Mouse (Mus musculus) MEL (cell line): ENCODE results near the gene Zfp398. TPM values are rescaled to one million over a fixed set of nuclear protein-coding genes. Genes with fewer than 3 reads are reported as not detected.

Source experiments
- DNase-seq: peaks from one replicate; pipeline ENCODE4 v3.0.0; 2011; ENCODE audit warnings: low read depth, low spot score
- H3K27ac ChIP-seq: 2 replicates; pipeline ENCODE4 v1.5.1; 2012; ENCODE audit warnings: low read depth, mild to moderate bottlenecking, control low read depth, low read length, moderate library complexity; ENCODE audit not compliant: control insufficient read depth
- H3K27me3 ChIP-seq, 2 experiments: fragments of 150-350 bp in 1 of 2; sonication (generic) in 1 of 2; 2 replicates each; pipeline ENCODE4 v1.6.1; 2012; ENCODE audit warnings: low read length in 2 of 2, mild to moderate bottlenecking in 2 of 2, improper control_type of control experiment in 1 of 2, moderate library complexity in 1 of 2; ENCODE audit not compliant: insufficient read depth in 2 of 2, control insufficient read depth in 1 of 2
- H3K36me3 ChIP-seq, 2 experiments: 2 replicates each; pipeline ENCODE4 v1.6.1; 2012 to 2014; ENCODE audit warnings: low read length in 2 of 2, improper control_type of control experiment in 1 of 2, inconsistent platforms in 1 of 2, mild to moderate bottlenecking in 1 of 2; ENCODE audit not compliant: insufficient read depth in 2 of 2, control insufficient read depth in 1 of 2
- H3K4me1 ChIP-seq, 2 experiments: fragments of 150-350 bp in 1 of 2; sonication (generic) in 1 of 2; 2 replicates each; pipeline ENCODE4 v1.6.1; 2012; ENCODE audit warnings: low read length in 2 of 2, improper control_type of control experiment in 1 of 2, mild to moderate bottlenecking in 1 of 2; ENCODE audit not compliant: insufficient read depth in 2 of 2, control insufficient read depth in 1 of 2
- H3K4me3 ChIP-seq, 2 experiments: fragments of 150-350 bp in 1 of 2; sonication (generic) in 1 of 2; 2 replicates each; pipeline ENCODE4 v1.5.1; 2012; ENCODE audit warnings: low read depth in 2 of 2, low read length in 2 of 2, mild to moderate bottlenecking in 2 of 2, moderate library complexity in 2 of 2, control low read depth in 1 of 2, improper control_type of control experiment in 1 of 2; ENCODE audit not compliant: control insufficient read depth in 1 of 2, insufficient read depth in 1 of 2
- H3K79me2 ChIP-seq: 2 replicates; pipeline ENCODE4 v1.6.1; 2012; ENCODE audit warnings: mild to moderate bottlenecking, low read length, moderate library complexity; ENCODE audit not compliant: control insufficient read depth, poor library complexity, insufficient read depth
- H3K9ac ChIP-seq: 2 replicates; pipeline ENCODE4 v1.6.1; 2012; ENCODE audit warnings: low read depth, mild to moderate bottlenecking, control low read depth, low read length, moderate library complexity; ENCODE audit not compliant: control insufficient read depth, poor library complexity, severe bottlenecking
- H3K9me3 ChIP-seq: fragments of 150-350 bp; sonication (generic); replicated peaks from 2 replicates; pipeline ENCODE4 v1.6.1; 2012; ENCODE audit warnings: mild to moderate bottlenecking, low read length, improper control_type of control experiment, moderate library complexity; ENCODE audit not compliant: insufficient read depth
- BHLHE40 ChIP-seq: IDR thresholded peaks from 2 replicates; pipeline ENCODE4 v1.6.1; 2012; ENCODE audit warnings: low read depth, mild to moderate bottlenecking, inconsistent platforms, low read length, improper control_type of control experiment, borderline replicate concordance
- EP300 ChIP-seq, 2 experiments: IDR thresholded peaks; 2 replicates each; pipeline ENCODE4 v1.6.1; 2011; ENCODE audit warnings: improper control_type of control experiment in 2 of 2, low read length in 2 of 2, low read depth in 1 of 2, mild to moderate bottlenecking in 1 of 2
- ETS1 ChIP-seq: IDR thresholded peaks from 2 replicates; pipeline ENCODE4 v1.6.1; 2012; ENCODE audit warnings: low read depth, mild to moderate bottlenecking, inconsistent platforms, low read length, improper control_type of control experiment, moderate library complexity
- GABPA ChIP-seq: IDR thresholded peaks from 2 replicates; pipeline ENCODE4 v1.6.1; 2012; ENCODE audit warnings: low read depth, mild to moderate bottlenecking, inconsistent platforms, low read length, improper control_type of control experiment, moderate library complexity
- GATA1 ChIP-seq: IDR thresholded peaks from 2 replicates; pipeline ENCODE4 v1.6.1; 2011; ENCODE audit warnings: low read depth, low read length, improper control_type of control experiment
- KAT2A ChIP-seq: conservative IDR thresholded peaks from 2 replicates; pipeline ENCODE4 v1.6.1; 2012; ENCODE audit warnings: low read depth, low read length, improper control_type of control experiment, inconsistent platforms
- MAFK ChIP-seq: IDR thresholded peaks from 2 replicates; pipeline ENCODE4 v1.6.1; 2011; ENCODE audit warnings: low read depth, mild to moderate bottlenecking, low read length, improper control_type of control experiment, borderline replicate concordance
- MAZ ChIP-seq: IDR thresholded peaks from 2 replicates; pipeline ENCODE4 v1.6.1; 2012; ENCODE audit warnings: low read depth, mild to moderate bottlenecking, inconsistent platforms, low read length, improper control_type of control experiment
- MEF2A ChIP-seq: IDR thresholded peaks from 2 replicates; pipeline ENCODE4 v1.6.1; 2014; ENCODE audit warnings: low read depth, mild to moderate bottlenecking, inconsistent platforms, low read length, improper control_type of control experiment; ENCODE audit not compliant: poor library complexity, insufficient replicate concordance, severe bottlenecking; ENCODE audit errors: extremely low read depth
- MXI1 ChIP-seq: IDR thresholded peaks from 2 replicates; pipeline ENCODE4 v1.6.1; 2011; ENCODE audit warnings: mild to moderate bottlenecking, low read depth, low read length, improper control_type of control experiment
- NELFE ChIP-seq: IDR thresholded peaks from 2 replicates; pipeline ENCODE4 v1.6.1; 2011; ENCODE audit warnings: low read depth, low read length, improper control_type of control experiment
- POLR2AphosphoS5 ChIP-seq: IDR thresholded peaks from 2 replicates; pipeline ENCODE4 v1.6.1; 2012; ENCODE audit warnings: low read depth, borderline replicate concordance, mild to moderate bottlenecking, inconsistent platforms, low read length, moderate library complexity, mixed read lengths
- SIN3A ChIP-seq: IDR thresholded peaks from 2 replicates; pipeline ENCODE4 v1.6.1; 2012; ENCODE audit warnings: low read length, improper control_type of control experiment, inconsistent platforms
- USF1 ChIP-seq: IDR thresholded peaks from 2 replicates; pipeline ENCODE4 v1.6.1; 2014; ENCODE audit warnings: low read depth, mild to moderate bottlenecking, inconsistent platforms, low read length, improper control_type of control experiment, moderate library complexity
- ZNF384 ChIP-seq: IDR thresholded peaks from 2 replicates; pipeline ENCODE4 v1.6.1; 2012; ENCODE audit warnings: low read depth, mild to moderate bottlenecking, inconsistent platforms, low read length, improper control_type of control experiment
- polyA plus RNA-seq, 2 experiments: library from polyadenylated mRNA; stranded (reverse) in 1 of 2; unstranded in 1 of 2; fragments of >175 nt in 1 of 2; fragments of >200 nt in 1 of 2; gene quantifications; 2 replicates each; pipeline versions ENCODE4 v1.2.1 to v1.2.4; 2012; ENCODE audit warnings: low replicate concordance in 2 of 2, low read depth in 1 of 2; ENCODE audit not compliant: insufficient read length in 2 of 2, insufficient read depth in 1 of 2, missing spikeins in 1 of 2
- total RNA-seq: library from RNA; depleted of rRNA; stranded (reverse); fragments of 300-350 nt; gene quantifications from 2 replicates; pipeline ENCODE4 v1.2.3, GENCODE M21; 2012

Zfp398 gene
- total and polyA plus RNA-seq, 3 experiments: 4.7 to 9.5 TPM; not detected in 1

GRCm38 (mm10) chr6:47906326-47906725 lies 70.9 kb downstream of the Zfp398 start:
- no peak overlapping the region for H3K9ac ChIP-seq
- H3K27ac ChIP-seq: no peak overlapping the region
- no peaks in the 10 kb centered on the region for H3K9me3 ChIP-seq
- no peak overlapping the region for H3K4me3 ChIP-seq
- H3K36me3 ChIP-seq: peaks cover 0 to 2% of the 10 kb centered on the region in 2 experiments; a peak in 2 of 4 replicates
- no peak for DNase-seq
- no peaks in the 10 kb centered on the region for H3K79me2 ChIP-seq
- H3K4me1 ChIP-seq: no peaks in the 10 kb centered on the region
- H3K27me3 ChIP-seq: no peaks in the 10 kb centered on the region
- no peak for TF ChIP-seq POLR2AphosphoS5
- no peak for TF ChIP-seq EP300 (IDR thresholded peaks at IDR 0.05; ENCODE audit: low read depth in 1 of 2, low read length in 2 of 2)
- TF ChIP-seq SIN3A: no peak
- no peak for TF ChIP-seq GATA1
- no peak for TF ChIP-seq KAT2A
- no peak for TF ChIP-seq GABPA
- no peak for TF ChIP-seq BHLHE40
- TF ChIP-seq MAFK: no peak
- no peak for TF ChIP-seq MEF2A

GRCm38 (mm10) chr6:47909007-47909406 lies 73.5 kb downstream of the Zfp398 start:
- DNase-seq: no peak
- Histone ChIP-seq H3K79me2 (no peaks in the 10 kb centered on the region), H3K9me3 (no peaks in the 10 kb centered on the region), H3K27me3 (no peaks in the 10 kb centered on the region), H3K4me1 (peaks cover 0 to 5% of the 10 kb centered on the region in 2 experiments; a peak in 1 of 4 replicates), H3K9ac (no peak overlapping the region), H3K4me3 (no peak overlapping the region), H3K36me3 (peaks cover 0 to 6% of the 10 kb centered on the region in 2 experiments; a peak in 2 of 4 replicates), H3K27ac (no peak overlapping the region)
- TF ChIP-seq ETS1 (no peak), USF1 (no peak), MXI1 (no peak), BHLHE40 (no peak), SIN3A (no peak), NELFE (no peak), MAZ (no peak), ZNF384 (no peak), POLR2AphosphoS5 (no peak)
